Mouse (Mus musculus) heart, postnatal 10 days (tissue): ENCODE results near the gene Tmem171. TPM values are rescaled to one million over a fixed set of nuclear protein-coding genes. Genes with fewer than 3 reads are reported as not detected.
A peak's percentile ranks its signal among the peaks of the same experiment; 100 is the strongest.

Source experiments
- DNase-seq, 2 experiments: peaks; one replicate each; pipeline ENCODE4 v3.0.0; 2021
- intact Hi-C: fragments of 180-260 bp; cut with DNase I; formaldehyde crosslinking; loops from one replicate; pipeline ENCODE4 v1.15.1; 2025
- total RNA-seq, 2 experiments: library from RNA; stranded (reverse); gene quantifications; 2 replicates each; pipeline ENCODE4 v1.2.3; 2021

Tmem171 gene
- total RNA-seq, 2 experiments from 2014 or later, result 9.6 to 12.0 TPM

GRCm38 (mm10) chr13:98695546-98695945, 912 bp upstream of the Tmem171 start:
- DNase-seq, result peak; percentile 83 to 84
- intact Hi-C loops, result no loop called here

GRCm38 (mm10) chr13:98693316-98693715, 1.3 kb downstream of the Tmem171 start:
- DNase-seq, result no peak
- intact Hi-C loops, result no loop called here

GRCm38 (mm10) chr13:98691956-98692515, 2.6 kb downstream of the Tmem171 start:
- intact Hi-C loops, result no loop called here
- no peak for DNase-seq

GRCm38 (mm10) chr13:98690886-98691285, 3.7 kb downstream of the Tmem171 start:
- intact Hi-C loops, result no loop called here
- DNase-seq, result no peak

GRCm38 (mm10) chr13:98689605-98690290, 4.9 kb downstream of the Tmem171 start:
- DNase-seq, result peak; percentile 69 to 71
- intact Hi-C loops, result loop anchor here (5.0 kb wide), 1 partner anchor 92 kb away; no protein-coding TSS in a partner anchor

GRCm38 (mm10) chr13:98687931-98688330, 6.7 kb downstream of the Tmem171 start:
- no peak for DNase-seq
- intact Hi-C loops, result loop anchor here (5.0 kb wide), 1 partner anchor 91 kb away; no protein-coding TSS in a partner anchor

GRCm38 (mm10) chr13:98684144-98684900, 10.3 kb downstream of the Tmem171 start:
- intact Hi-C loops, result no loop called here

GRCm38 (mm10) chr13:98683412-98683811, 11.2 kb downstream of the Tmem171 start:
- intact Hi-C loops, result no loop called here
- DNase-seq, result no peak

More at GRCm38 (mm10) chr13:98684144-98684900, 10.3 kb downstream of the Tmem171 start:
- DNase-seq, result no peak

- no peak for DNase-seq
- intact Hi-C loops, result no loop called here
Measured at GRCm38 (mm10) chr13:98680470-98681060, 14.1 kb downstream of the Tmem171 start.

GRCm38 (mm10) chr13:98679631-98680041, 15.0 kb downstream of the Tmem171 start:
- intact Hi-C loops, result no loop called here
- DNase-seq, result no peak

- intact Hi-C loops, result no loop called here
- DNase-seq, result no peak
Measured at GRCm38 (mm10) chr13:98679230-98679629, 15.4 kb downstream of the Tmem171 start.

GRCm38 (mm10) chr13:98673922-98674321, 20.7 kb downstream of the Tmem171 start:
- intact Hi-C loops, result no loop called here
- no peak for DNase-seq

GRCm38 (mm10) chr13:98669296-98669695, 25.3 kb downstream of the Tmem171 start:
- intact Hi-C loops, result no loop called here
- no peak for DNase-seq

GRCm38 (mm10) chr13:98667316-98667715, 27.3 kb downstream of the Tmem171 start:
- no peak for DNase-seq
- intact Hi-C loops, result no loop called here

- intact Hi-C loops, result no loop called here
- DNase-seq, result peak; percentile 40 to 45
Measured at GRCm38 (mm10) chr13:98665240-98665639, 29.4 kb downstream of the Tmem171 start.

GRCm38 (mm10) chr13:98662173-98662675, 32.4 kb downstream of the Tmem171 start:
- intact Hi-C loops, result no loop called here

GRCm38 (mm10) chr13:98656034-98656471, 38.6 kb downstream of the Tmem171 start:
- DNase-seq, result peak in 1 of 2 experiments; percentile 22
- intact Hi-C loops, result no loop called here

More at GRCm38 (mm10) chr13:98662173-98662675, 32.4 kb downstream of the Tmem171 start:
- DNase-seq, result no peak

GRCm38 (mm10) chr13:98655346-98655745, 39.3 kb downstream of the Tmem171 start:
- intact Hi-C loops, result no loop called here
- no peak for DNase-seq

- intact Hi-C loops, result no loop called here
- peak; percentile 70 to 73 for DNase-seq
Measured at GRCm38 (mm10) chr13:98654129-98654939, 40.3 kb downstream of the Tmem171 start.

- DNase-seq, result no peak
- intact Hi-C loops, result no loop called here
Measured at GRCm38 (mm10) chr13:98652194-98652593, 42.4 kb downstream of the Tmem171 start.
